12 mouse cellular contexts compared by ENCODE assay signal in the genomic region with DNA sequence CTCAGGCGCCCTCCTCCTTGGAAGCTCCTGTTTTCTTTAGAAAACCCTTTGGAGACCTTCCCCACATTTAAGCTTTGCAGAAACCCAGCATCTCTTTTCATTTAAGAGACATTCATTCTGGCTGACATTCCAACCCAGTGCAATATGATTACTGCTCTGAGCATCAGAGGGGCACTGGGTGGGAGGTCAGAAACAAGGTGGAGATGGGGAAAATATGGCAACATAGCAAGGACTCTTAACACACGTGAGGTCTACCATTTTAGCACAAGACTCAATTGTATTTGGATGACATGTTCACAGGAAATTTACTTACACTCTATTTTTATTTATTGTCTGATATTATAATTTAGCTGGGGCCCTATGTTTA.
"Had no signal": no experiment of that assay in that cellular context is flagged by ENCODE, and none has a peak within 500 bp of the region (broad histone marks: within the 10 kb centered on the region; RNA-seq: fewer than 3 reads in every experiment).

No protein-coding gene starts in this region.

- H3K27ac ChIP-seq: left cerebral cortex, adult 2 months; liver, embryonic 14.5 days; midbrain, embryonic 13.5 days; neural tube, embryonic 12.5 days had no signal

- H3K36me3 ChIP-seq: kidney, embryonic 15.5 days; midbrain, embryonic 13.5 days; neural tube, embryonic 12.5 days had no signal

- H3K9ac ChIP-seq: kidney, embryonic 15.5 days; liver, embryonic 14.5 days; midbrain, embryonic 13.5 days; neural tube, embryonic 12.5 days had no signal

- H3K27me3 ChIP-seq: kidney, embryonic 15.5 days; midbrain, embryonic 13.5 days; neural tube, embryonic 12.5 days had no signal

- H3K4me3 ChIP-seq: kidney, embryonic 15.5 days; left cerebral cortex, adult 2 months; midbrain, embryonic 13.5 days; neural tube, embryonic 12.5 days had no signal

- DNase-seq: kidney, adult 18-20 months; kidney, postnatal 25 days; lung, adult 18-20 months; right cerebral cortex, postnatal 4 days; spleen, adult 18-20 months; thymus, adult 2 months; thymus, postnatal 25 days had no signal

- ATAC-seq: midbrain, embryonic 13.5 days had no signal

- H3K4me2 ChIP-seq: kidney, embryonic 15.5 days; midbrain, embryonic 13.5 days; neural tube, embryonic 12.5 days had no signal

- H3K9me3 ChIP-seq: kidney, embryonic 15.5 days; midbrain, embryonic 13.5 days; neural tube, embryonic 12.5 days had no signal
